Mouse (Mus musculus) heart, embryonic 10.5 days (tissue): ENCODE measurements around the gene H2afz. TPM values are rescaled to one million over a fixed set of nuclear protein-coding genes. Genes with fewer than 3 reads are reported as not detected.
A peak's percentile ranks its signal among the peaks of the same experiment; 100 is the strongest.

ENCODE experiments used
- DNase-seq: peaks from one replicate; pipeline ENCODE4 v3.0.0-alpha.2; 2017; ENCODE audit warnings: low spot score
- H3K27ac ChIP-seq: fragments of 300-500 bp; sonication (generic); 2 replicates; pipeline ENCODE4 v1.5.1; 2016; ENCODE audit warnings: mild to moderate bottlenecking
- H3K27me3 ChIP-seq: fragments of 300-500 bp; sonication (generic); 2 replicates; pipeline ENCODE4 v1.6.1; 2016; ENCODE audit warnings: mild to moderate bottlenecking; ENCODE audit not compliant: poor library complexity, insufficient read depth, severe bottlenecking
- H3K36me3 ChIP-seq: fragments of 300-500 bp; sonication (generic); 2 replicates; pipeline ENCODE4 v1.6.1; 2016; ENCODE audit warnings: mild to moderate bottlenecking, moderate library complexity
- H3K4me1 ChIP-seq: fragments of 300-500 bp; sonication (generic); 2 replicates; pipeline ENCODE4 v1.6.1; 2016; ENCODE audit warnings: mild to moderate bottlenecking
- H3K4me3 ChIP-seq: fragments of 300-500 bp; sonication (generic); 2 replicates; pipeline ENCODE4 v1.5.1; 2016; ENCODE audit warnings: mild to moderate bottlenecking, moderate library complexity
- H3K9me3 ChIP-seq: fragments of 300-500 bp; sonication (generic); 2 replicates; pipeline ENCODE4 v1.6.1; 2016; ENCODE audit warnings: mild to moderate bottlenecking, moderate library complexity
- WGBS: fragments of 180-500 bp; shearing (Covaris S2); methylation state at CpG from one replicate; pipeline ENCODE4 v1.1.7; 2016; 5-methylcytosine and 5-hydroxymethylcytosine counted together
- polyA plus RNA-seq: library from polyadenylated mRNA; unstranded; fragments of >200 nt; fragmentation: Nextera tagmentation; extraction: Ambion mirVana; gene quantifications from 2 replicates; pipeline ENCODE4 v1.2.1, GENCODE M21; 2016

Gene H2afz
- 1,437 and 1,931 TPM in 2 replicates for polyA plus RNA-seq

- peaks cover 8% of the 10 kb centered on the region for H3K36me3 ChIP-seq
- no peaks in the 10 kb centered on the region for H3K27me3 ChIP-seq
Measured at GRCm38 (mm10) chr3:137864124-137864987, at the start of gene H2afz. H2afz (plus strand) TSS chr3:137864487.

DNA sequence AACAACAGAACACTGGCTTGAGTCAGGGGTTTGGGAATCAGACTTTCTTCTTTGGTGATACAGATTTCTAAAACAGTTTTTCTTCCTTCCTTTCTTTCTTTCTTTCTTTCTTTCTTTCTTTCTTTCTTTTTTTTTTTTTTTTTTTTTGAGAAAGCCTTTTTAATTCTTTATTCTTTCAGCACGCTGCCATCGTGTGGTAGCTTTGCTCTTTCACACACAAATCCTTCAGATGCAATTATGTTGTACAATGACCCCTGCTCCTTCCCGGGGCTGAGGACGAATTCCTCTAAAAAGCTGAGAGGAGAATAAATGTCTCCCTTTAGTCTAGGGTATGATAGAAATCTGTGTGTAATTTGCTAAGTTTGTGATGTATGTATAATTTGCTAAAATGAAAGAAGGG, 45.6 kb upstream of the H2afz start:
- DNase-seq: no peak

More at GRCm38 (mm10) chr3:137864124-137864987, at the start of gene H2afz:
- peaks cover 11% of the 10 kb centered on the region; the same call in 1 of the 2 replicates for H3K4me1 ChIP-seq
- DNase-seq: peak; percentile 100
- peak within 1 kb of the TSS; percentile 99 for H3K27ac ChIP-seq
- H3K4me3 ChIP-seq: peak within 1 kb of the TSS; percentile 89
- 2% methylated on average over 108 of the region's 115 CpGs for WGBS
- no peaks in the 10 kb centered on the region for H3K9me3 ChIP-seq

DNA sequence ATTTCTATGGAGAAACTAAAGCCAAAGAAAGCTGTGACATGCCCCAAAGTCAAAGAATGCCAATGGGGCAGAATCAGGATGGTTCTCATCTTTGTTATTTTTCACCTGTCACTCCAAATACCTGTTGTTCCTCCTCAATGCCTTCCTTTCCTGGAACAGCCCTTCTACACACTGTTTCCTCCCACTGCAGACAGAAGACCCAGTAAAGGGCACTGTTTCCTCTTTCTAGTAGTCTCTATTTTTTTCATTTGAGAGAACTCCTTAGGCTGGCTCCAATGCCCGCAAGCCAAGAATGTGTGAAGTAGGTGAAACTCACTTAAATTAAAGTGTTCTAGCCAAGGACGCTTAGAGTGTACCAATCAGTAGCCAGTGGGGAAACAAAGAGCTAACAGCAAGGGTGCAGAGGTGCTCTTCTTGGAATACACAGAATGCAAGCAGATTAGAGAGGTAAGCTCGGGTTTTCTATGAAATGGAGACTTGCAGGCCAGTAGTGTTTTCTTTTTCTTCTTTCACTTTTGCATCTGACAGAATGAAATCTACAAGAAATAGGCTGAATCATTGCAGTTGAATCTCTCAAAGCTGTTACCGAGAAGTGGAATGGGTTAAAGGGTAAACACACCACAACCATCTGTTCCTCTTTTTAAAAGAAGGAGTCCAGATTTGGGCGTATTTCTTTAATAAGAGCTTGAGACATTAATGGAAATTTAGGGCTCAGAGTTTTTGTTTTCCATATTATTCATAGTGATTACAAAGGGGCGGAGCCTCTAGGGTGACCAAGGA, 43.4 kb upstream of the H2afz start:
- 73% methylated on average over 6 of the region's 6 CpGs for WGBS

More for the DNA sequence above, 45.6 kb upstream of the H2afz start:
- Histone ChIP-seq H3K36me3 (no peaks in the 10 kb centered on the region), H3K4me3 (no peak overlapping the region), H3K27ac (no peak overlapping the region), H3K4me1 (no peaks in the 10 kb centered on the region), H3K9me3 (no peaks in the 10 kb centered on the region), H3K27me3 (no peaks in the 10 kb centered on the region)
- WGBS: 48% methylated on average over 4 of the region's 4 CpGs

GRCm38 (mm10) chr3:137823317-137823716, 41.0 kb upstream of the H2afz start:
- no peak for DNase-seq
- Histone ChIP-seq H3K27me3 (no peaks in the 10 kb centered on the region), H3K4me3 (no peak overlapping the region), H3K4me1 (peaks cover 13% of the 10 kb centered on the region), H3K9me3 (no peaks in the 10 kb centered on the region), H3K36me3 (no peaks in the 10 kb centered on the region), H3K27ac (no peak overlapping the region)
- WGBS: 89% methylated on average over 3 of the region's 3 CpGs

More for the DNA sequence above, 43.4 kb upstream of the H2afz start:
- Histone ChIP-seq H3K27me3 (no peaks in the 10 kb centered on the region), H3K9me3 (no peaks in the 10 kb centered on the region), H3K36me3 (no peaks in the 10 kb centered on the region), H3K4me1 (no peaks in the 10 kb centered on the region), H3K4me3 (no peak overlapping the region), H3K27ac (no peak overlapping the region)
- DNase-seq: no peak

GRCm38 (mm10) chr3:137827678-137828077, 36.6 kb upstream of the H2afz start:
- no peak for DNase-seq
- peak overlapping the region; percentile 84 for H3K27ac ChIP-seq
- 33% methylated on average over 11 of the region's 11 CpGs for WGBS

DNA sequence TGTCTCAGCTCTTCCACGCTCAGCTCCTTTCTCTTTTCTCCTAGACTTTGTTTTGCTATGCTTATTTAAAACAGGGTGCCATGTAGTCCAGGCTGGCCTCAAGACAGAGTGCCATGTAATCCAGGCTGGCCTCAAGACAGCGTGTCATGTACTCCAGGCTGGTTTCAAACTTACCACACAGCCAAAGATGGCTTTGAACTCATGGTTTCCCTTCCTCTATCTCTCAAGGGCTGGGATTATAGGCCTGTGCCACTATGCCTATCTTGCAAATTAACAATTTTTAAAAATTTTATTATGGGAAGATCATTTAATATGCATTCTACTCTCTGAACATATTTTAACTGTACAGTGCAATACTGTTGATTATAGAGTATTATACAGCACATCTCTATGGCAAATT, 33.1 kb upstream of the H2afz start:
- peaks cover 13% of the 10 kb centered on the region for H3K4me1 ChIP-seq
- no peak overlapping the region for H3K27ac ChIP-seq
- no peak for DNase-seq
- WGBS: 80% methylated on average over 2 of the region's 2 CpGs
- H3K4me3 ChIP-seq: no peak overlapping the region
- H3K9me3 ChIP-seq: no peaks in the 10 kb centered on the region
- H3K27me3 ChIP-seq: no peaks in the 10 kb centered on the region
- H3K36me3 ChIP-seq: no peaks in the 10 kb centered on the region

More at GRCm38 (mm10) chr3:137827678-137828077, 36.6 kb upstream of the H2afz start:
- no peak overlapping the region; the same call in 1 of the 2 replicates for H3K4me3 ChIP-seq
- H3K36me3 ChIP-seq: no peaks in the 10 kb centered on the region
- no peaks in the 10 kb centered on the region for H3K27me3 ChIP-seq
- peaks cover 13% of the 10 kb centered on the region for H3K4me1 ChIP-seq
- H3K9me3 ChIP-seq: no peaks in the 10 kb centered on the region

DNA sequence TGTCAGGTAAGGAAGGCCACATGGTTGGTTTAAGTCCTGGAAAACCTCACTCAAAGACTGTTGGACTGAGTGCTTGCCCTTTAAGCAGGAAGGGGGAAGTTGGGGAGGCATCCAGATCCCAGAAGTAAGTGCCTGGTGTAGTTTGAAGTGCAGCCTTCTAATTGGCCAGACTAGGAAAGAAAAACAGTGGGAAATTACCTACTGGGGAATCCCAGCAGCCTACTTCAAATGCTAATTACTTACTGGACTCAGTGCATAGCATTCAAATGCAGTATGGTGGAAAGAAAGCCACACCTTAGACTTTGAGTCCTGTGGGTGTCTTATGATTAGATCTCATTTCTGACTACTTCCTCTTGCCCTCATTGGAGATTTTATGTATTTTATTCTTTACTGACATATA, 31.2 kb upstream of the H2afz start:
- Histone ChIP-seq H3K36me3 (no peaks in the 10 kb centered on the region), H3K4me1 (no peaks in the 10 kb centered on the region; the same call in 1 of the 2 replicates), H3K27me3 (no peaks in the 10 kb centered on the region), H3K27ac (no peak overlapping the region), H3K9me3 (no peaks in the 10 kb centered on the region), H3K4me3 (no peak overlapping the region)
- DNase-seq: no peak

GRCm38 (mm10) chr3:137833698-137834097, 30.6 kb upstream of the H2afz start:
- H3K9me3 ChIP-seq: no peaks in the 10 kb centered on the region
- no peak overlapping the region for H3K27ac ChIP-seq
- no peak for DNase-seq
- no peaks in the 10 kb centered on the region for H3K27me3 ChIP-seq
- no peak overlapping the region for H3K4me3 ChIP-seq
- no peaks in the 10 kb centered on the region; the same call in 1 of the 2 replicates for H3K4me1 ChIP-seq
- no peaks in the 10 kb centered on the region for H3K36me3 ChIP-seq
- WGBS: 81% methylated on average over 4 of the region's 4 CpGs

DNA sequence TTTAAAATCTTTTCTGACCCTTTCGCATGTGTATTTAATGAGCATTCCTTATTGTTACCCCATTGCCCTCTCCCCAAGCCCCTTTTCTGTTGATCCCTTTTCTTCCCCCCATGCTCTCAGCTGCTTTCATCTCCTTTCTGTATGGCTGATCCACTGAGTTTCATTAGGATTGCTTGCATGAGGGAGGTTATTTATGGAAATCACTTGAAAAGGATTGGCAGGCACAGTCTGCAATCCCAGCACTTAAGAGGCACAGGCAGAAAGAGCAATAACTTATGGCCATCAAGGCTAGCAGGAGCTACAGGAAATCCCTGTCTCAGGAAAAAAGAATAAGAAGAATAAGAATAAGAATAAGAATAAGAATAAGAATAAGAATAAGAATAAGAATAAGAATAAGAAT, 27.7 kb upstream of the H2afz start:
- Histone ChIP-seq H3K4me3 (no peak overlapping the region), H3K27ac (peak overlapping the region; percentile 56; the same call in 1 of the 2 replicates), H3K9me3 (no peaks in the 10 kb centered on the region), H3K4me1 (no peaks in the 10 kb centered on the region; the same call in 1 of the 2 replicates), H3K27me3 (no peaks in the 10 kb centered on the region), H3K36me3 (no peaks in the 10 kb centered on the region)
- 88% methylated on average over 1 of the region's 1 CpGs for WGBS
- no peak for DNase-seq

- H3K36me3 ChIP-seq: no peaks in the 10 kb centered on the region
- H3K9me3 ChIP-seq: no peaks in the 10 kb centered on the region
- H3K27ac ChIP-seq: no peak overlapping the region
- no peaks in the 10 kb centered on the region for H3K27me3 ChIP-seq
- H3K4me1 ChIP-seq: no peaks in the 10 kb centered on the region; the same call in 1 of the 2 replicates
- no peak overlapping the region for H3K4me3 ChIP-seq
- DNase-seq: no peak
Measured at GRCm38 (mm10) chr3:137838160-137838559, 26.1 kb upstream of the H2afz start.

- Histone ChIP-seq H3K27me3 (no peaks in the 10 kb centered on the region), H3K4me3 (no peak overlapping the region), H3K36me3 (no peaks in the 10 kb centered on the region), H3K4me1 (no peaks in the 10 kb centered on the region), H3K27ac (no peak overlapping the region), H3K9me3 (no peaks in the 10 kb centered on the region)
- DNase-seq: no peak
- WGBS: 87% methylated on average over 1 of the region's 1 CpGs
Measured at GRCm38 (mm10) chr3:137842944-137843343, 21.3 kb upstream of the H2afz start.

DNA sequence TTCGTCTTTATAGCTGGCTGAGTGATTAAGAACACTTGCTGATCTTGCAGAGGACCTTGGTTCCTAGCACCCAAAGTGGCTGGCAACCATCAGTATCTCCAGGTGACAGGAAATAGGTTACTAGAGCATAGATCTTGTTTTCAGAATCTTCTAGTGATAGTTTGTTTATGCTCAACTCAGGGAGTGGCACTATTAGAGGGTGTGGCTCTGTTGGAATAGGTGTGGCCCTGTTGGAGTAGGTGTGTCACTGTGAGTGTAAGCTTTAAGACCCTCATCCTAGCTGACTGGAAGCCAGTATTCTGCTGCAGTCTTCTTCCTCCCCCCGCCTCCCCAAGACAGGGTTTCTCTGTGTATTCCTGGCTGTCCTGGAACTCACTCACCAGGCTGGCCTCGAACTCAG, 20.0 kb upstream of the H2afz start:
- no peaks in the 10 kb centered on the region for H3K4me1 ChIP-seq
- no peak overlapping the region for H3K4me3 ChIP-seq
- DNase-seq: no peak
- 89% methylated on average over 3 of the region's 3 CpGs for WGBS
- H3K27ac ChIP-seq: no peak overlapping the region
- no peaks in the 10 kb centered on the region for H3K27me3 ChIP-seq
- H3K36me3 ChIP-seq: no peaks in the 10 kb centered on the region
- no peaks in the 10 kb centered on the region for H3K9me3 ChIP-seq

DNA sequence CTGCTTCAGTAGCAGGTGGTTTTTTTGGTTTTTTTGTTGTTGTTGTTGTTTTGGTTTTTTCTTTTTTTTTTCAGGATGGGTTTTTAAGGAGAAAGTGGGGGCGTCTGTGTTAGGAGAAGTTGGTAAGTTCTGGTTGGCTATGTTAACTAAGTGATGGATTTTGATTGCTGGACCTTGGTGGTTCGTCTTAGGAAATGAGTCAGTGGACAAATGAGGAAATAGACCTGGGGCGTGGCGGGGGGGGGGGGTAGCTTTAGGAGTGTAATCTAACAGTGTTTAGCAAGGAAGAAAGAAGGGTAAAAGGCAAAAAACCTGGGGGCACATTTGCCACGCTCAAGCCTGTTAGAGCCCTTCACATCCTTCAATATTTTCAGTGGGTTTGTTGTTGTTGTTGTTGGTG, 17.7 kb upstream of the H2afz start:
- 76% methylated on average over 5 of the region's 5 CpGs for WGBS
- no peak overlapping the region for H3K27ac ChIP-seq

More for the DNA sequence above, 17.7 kb upstream of the H2afz start:
- no peak overlapping the region for H3K4me3 ChIP-seq
- H3K4me1 ChIP-seq: no peaks in the 10 kb centered on the region
- no peaks in the 10 kb centered on the region for H3K9me3 ChIP-seq
- no peaks in the 10 kb centered on the region for H3K36me3 ChIP-seq
- no peak for DNase-seq
- no peaks in the 10 kb centered on the region for H3K27me3 ChIP-seq
